Mouse (Mus musculus) embryo, embryonic 11 days (tissue): ENCODE results near the gene Alkbh7.
A peak's percentile ranks its signal among the peaks of the same experiment; 100 is the strongest.

ENCODE experiments used
- DNase-seq: peaks from one replicate; pipeline ENCODE4 v3.0.0-alpha.2; 2015

The Alkbh7 gene

DNA sequence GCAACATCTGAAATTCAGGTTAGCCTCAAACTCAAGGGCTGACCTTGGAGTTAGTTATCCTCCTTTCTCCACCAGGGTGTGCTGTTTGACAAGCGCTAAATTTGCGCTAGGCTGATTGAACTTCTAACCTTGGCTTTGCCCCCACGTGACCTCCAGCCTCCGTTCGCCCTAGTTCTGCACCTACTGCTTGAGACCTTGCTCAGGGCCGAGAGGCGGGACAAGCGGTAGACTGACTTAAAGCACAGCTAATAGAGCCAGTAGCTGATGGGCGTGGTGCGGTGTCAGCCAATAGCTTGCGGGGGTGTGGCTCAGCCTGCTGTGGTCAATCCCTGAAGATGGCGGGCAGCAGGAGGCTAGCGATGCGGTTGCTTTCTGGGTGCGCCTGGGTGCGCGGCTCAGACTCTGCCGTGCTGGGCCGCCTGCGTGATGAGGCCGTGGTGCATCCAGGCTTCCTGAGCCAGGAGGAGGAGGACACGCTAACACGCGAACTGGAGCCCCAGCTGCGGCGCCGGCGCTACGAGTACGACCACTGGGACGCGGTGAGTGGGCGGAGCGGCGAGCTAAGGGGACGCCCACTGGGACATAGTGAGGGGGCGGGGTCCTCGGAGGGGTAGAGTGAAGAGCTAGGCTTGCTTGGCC lies at the start of gene Alkbh7:
TSS of gene Alkbh7 (plus strand) at position 311 of the 639 bp plus-strand sequence.
- DNase-seq = peak; percentile 97

DNA sequence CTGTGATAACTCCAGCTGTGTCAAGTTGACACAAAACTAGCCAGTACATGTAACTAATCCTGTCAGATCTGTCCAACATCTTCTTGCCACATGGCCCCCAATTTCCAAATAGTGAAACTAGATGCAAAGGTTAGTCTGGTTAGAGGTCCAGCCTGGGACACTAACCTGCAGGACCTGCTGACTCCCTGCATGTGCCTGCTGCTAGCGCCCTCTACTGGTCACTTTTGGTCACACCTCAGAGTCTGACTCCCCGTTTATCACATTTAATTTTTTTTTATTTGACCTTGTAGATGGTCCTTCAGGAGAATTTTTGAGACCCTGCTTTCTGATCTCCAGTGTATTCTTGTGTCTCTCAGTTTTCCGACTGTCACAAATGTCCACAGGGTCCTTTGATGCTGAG lies 46.2 kb upstream of the Alkbh7 start:
- peak; percentile 57 for DNase-seq

DNA sequence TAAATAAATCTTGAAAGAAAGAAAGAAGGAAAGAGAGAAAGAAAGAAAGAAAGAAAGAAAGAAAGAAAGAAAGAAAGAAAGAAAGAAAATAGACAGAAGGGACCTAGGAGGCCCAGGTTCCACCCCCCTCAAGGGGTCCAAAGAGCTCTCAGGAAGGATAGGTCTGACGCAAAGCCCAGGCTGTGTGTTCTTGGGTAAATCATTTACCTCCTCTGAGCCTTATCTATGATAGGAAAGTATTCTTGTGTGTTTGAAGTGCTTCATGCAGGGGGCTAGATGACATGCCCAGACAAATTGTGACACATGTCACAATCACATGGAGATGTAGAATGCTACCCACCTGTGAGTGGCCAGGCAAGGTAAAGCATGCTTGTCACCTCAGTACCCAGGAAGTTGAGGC lies 44.5 kb upstream of the Alkbh7 start:
- no peak for DNase-seq

DNA sequence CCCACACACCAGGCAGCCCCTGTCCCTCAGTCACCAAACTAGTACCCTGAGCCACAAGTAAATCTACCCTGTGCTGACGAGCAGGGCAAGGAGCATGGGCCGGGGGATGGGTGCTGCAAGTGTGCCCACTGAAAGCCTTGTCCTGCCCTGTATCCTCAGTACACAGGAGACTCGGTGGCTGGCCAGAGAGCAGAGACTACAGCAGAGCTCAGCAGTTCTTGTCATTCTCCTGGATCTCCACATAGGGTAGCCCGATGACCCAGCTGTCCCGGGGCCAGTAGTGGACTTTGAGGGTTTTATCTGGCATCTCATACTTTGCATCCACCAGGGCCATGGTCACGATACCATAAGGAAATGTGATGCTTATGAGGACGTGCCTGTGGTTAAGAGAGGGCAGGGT lies 42.3 kb upstream of the Alkbh7 start:
- no peak for DNase-seq

DNA sequence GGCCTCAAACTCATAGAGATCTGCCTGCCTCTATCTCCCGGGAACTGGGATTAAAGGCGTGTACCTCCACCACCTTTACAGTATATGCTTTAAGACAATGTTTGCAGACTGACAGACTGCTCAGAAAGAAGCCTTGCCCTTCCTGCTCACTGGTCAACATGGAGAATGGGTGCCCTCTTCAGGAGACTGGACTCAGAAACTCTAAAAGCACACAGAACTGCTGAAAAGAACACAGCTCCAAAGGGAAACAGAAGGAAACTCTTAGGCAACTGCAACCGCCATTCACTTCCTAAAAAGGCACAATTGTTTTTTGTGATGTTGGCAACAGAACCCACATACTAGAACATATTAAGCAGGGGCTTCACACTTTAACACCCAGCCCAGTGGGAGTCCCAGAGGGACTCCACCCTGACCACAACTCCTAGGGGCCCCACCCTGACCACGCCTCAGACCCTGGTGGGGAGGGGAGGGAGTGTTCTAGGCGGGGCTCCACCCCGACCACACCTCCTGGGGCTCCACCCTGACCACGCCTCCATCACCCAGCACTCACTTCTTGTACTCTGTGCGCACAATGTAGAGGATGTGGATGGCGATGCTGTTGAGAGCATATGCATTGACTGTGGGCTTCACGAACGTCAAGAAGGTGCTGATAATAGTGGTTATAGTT lies 39.2 kb upstream of the Alkbh7 start:
- DNase-seq = peak; percentile 12

DNA sequence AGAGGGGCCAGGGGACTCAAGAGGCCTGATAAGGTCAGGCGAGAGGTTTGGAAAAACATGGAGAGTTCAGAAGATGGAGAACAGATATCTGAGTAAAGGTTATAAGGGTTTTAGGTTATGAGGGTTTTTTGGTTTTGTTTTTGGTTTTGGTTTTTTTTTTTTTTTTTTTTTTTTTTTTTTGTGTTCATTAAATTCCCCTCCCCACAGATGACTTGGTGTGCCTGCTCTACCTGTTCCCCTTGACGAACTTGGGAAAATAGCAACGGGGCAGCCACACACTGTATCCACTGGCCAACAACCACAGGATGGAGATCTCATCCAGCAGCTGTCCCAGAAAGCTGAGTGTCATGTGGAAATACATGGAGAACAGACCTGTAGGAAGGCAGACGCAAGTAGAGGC lies 38.5 kb upstream of the Alkbh7 start:
- DNase-seq = no peak

DNA sequence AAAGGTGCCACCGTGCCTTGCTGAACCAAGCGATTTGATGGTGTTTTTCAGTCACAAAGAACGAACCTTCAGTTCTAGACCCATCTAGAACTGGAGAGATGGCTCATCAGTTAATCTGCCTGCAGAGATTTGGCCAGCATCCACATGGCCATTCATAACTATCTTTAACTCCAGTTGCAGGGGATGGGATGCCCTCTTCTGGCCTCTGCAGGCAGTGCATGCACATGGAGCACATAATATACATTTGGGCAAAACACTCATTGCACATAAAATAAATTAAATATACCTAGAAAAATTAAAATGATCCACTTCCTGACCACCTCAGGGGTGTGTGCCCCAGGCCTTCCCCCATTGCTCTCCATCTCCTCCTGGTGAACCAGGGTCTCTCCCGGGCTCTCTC lies 35.3 kb upstream of the Alkbh7 start:
- no peak for DNase-seq

DNA sequence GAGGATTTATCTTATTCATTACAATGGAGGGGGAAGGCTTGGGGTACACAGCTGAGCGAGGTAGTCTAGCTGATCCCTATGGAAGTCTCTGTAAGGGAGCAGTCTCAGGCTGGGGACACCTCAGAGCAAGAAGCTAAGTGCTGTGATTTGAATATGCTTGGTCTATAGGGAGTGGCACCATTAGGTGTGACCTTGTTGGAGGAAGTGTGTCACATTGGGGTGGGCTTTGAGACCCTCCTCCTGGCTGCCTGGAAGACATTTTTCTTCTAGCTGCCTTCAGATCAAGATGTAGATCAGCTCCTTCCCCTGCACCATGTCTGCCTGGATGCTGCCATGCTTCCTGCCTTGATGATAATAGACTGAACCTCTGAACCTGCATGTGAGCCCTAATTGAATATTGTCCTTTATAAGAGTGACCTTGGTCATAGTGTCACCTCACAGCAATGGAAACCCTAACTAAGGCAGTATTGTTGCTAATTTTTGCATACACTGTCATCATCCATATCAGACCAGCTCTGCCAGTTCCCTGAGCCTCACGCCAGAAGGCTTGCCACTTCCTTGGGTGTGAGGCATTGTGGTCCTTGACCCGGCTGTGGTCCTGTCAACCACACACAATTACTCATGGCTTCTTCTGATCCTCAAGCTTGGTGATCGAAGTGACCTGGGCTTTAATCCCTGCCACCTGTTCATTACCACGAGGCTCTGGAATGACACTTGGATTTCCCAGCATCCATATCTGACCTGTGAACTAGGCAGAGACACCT lies 34.3 kb upstream of the Alkbh7 start:
- no peak for DNase-seq

DNA sequence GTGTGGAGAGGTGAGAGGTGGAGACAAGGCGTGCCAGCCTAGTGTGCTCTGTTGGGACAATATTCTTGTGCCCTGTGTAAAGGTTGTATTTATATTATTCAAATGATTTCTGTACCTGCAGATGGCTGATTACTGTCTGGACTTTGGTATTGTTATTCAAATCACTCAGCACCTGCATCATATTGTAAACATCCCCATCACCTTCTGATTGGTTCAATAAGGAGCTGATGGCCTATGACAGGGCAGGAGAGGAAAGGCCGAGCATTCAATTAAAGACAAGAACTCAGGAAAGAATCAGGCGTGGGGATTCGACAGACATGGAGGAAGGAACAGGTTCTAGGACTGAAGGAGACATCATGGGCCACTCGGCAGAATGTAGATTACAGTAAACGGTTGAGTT lies 33.5 kb upstream of the Alkbh7 start:
- no peak for DNase-seq

DNA sequence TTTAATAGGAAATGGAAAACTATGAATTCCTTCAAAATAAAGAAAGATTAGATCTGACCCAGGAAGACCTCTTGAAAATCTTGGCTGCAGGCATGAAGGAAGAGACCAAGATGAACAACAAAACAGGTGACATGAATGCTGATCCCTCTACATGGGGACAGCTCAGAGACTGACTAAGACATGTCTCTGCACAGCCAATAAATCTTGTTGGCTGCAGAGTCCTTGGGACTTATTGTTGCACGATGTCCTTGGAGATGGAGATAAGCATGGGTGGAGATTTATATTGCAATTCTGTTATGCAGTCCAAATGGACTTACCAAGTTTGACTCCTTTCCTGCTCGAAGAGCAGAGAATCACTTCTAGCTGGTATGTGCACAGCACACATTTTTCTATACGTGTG lies 27.8 kb upstream of the Alkbh7 start:
- DNase-seq = no peak

DNA sequence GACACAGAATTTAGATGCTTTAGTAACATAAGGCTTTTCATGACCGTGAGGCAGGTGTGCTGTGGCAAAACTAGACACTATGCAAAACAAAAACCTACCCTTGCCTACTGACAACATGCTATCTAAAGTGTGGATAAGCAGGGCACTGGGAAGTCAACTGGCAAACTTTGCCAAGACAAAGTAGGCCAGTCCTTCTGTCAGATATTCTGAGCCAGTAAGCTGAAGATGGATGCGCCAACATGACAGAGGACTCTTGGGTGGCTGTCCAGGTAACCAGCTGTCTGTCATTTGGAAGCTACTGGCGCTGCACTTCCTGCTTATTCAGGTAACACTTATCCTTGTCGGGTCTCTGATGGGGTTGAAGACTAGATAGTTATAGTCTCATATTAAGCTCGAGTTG lies 27.1 kb upstream of the Alkbh7 start:
- no peak for DNase-seq

DNA sequence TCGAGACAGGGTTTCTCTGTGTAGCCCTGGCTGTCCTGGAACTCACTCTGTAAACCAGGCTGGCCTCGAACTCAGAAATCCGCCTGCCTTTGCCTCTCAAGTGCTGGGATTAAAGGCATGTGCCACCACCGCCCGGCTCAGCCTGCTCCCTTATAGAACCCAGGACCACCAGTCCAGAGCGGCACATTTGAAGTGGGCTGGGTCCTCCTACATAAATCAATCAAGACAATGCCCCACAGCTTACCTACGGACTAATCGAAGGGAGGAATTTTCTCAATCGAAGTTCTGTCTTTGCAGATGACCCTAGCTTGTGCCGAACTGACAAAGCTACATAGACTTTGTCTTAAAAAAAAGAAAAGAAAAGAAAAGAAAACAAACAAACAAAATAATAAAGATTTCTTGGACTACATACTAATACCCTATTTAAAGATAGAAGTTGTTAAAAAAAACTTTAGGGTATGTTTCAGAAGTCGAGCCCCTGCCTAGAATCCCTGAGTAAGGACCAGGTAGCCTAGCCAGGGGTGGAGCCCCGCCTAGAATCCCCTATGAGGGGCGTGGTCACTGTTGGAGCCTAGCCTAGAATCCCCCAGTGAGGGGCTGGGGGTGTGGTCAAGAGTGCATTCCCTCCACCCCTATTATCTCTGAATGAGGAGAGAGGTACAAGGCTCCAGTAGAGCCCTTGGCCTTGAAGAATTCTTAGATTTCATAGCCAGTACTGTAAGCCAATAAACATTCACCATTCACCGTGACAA lies 23.0 kb upstream of the Alkbh7 start:
- DNase-seq = peak; percentile 14

DNA sequence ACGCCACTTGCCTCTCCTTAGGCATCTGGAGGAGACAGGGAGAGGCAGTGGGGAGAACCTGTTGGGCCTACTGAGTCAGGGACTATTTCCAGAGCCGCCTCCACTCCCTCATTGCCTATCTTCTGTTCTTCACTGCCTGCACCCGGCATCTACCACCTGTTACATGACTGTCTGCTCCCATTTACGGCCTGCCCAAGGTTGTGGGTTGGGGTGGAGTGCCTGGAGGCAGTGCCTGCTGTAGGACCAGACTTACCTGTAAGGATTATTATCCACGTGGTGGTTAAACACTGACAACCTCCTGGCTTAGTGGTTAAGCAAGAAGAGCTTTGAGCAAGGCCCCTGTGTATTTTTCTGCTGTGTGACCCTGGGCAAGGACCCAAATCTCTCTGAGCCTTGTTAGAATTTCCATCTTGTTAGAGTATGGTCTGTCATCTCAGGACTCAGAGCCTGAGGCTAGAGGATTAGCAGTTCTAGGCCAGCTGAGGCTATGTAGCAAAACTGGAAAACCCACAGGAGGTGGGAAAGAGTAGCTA lies 22.4 kb upstream of the Alkbh7 start:
- no peak for DNase-seq

DNA sequence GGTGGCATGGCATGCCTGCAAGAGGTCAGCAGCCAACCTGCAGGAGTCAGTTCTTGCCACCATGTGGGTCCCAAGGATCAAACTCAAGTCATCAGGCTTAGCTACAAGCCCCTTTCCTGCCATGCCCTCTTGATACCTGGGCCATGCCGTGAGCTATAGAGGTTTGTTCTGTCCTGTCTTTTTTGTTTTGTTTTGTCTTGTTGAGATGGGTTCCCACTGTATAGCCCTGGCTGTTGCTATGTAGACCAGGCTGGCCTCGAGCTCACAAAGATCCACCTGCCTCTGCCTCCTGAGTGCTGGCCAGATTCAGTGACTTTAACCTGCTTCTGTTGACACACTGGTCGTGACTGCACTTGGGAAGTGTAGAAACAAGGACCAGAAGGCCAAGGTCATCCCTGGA lies 21.7 kb upstream of the Alkbh7 start:
- DNase-seq = no peak

DNA sequence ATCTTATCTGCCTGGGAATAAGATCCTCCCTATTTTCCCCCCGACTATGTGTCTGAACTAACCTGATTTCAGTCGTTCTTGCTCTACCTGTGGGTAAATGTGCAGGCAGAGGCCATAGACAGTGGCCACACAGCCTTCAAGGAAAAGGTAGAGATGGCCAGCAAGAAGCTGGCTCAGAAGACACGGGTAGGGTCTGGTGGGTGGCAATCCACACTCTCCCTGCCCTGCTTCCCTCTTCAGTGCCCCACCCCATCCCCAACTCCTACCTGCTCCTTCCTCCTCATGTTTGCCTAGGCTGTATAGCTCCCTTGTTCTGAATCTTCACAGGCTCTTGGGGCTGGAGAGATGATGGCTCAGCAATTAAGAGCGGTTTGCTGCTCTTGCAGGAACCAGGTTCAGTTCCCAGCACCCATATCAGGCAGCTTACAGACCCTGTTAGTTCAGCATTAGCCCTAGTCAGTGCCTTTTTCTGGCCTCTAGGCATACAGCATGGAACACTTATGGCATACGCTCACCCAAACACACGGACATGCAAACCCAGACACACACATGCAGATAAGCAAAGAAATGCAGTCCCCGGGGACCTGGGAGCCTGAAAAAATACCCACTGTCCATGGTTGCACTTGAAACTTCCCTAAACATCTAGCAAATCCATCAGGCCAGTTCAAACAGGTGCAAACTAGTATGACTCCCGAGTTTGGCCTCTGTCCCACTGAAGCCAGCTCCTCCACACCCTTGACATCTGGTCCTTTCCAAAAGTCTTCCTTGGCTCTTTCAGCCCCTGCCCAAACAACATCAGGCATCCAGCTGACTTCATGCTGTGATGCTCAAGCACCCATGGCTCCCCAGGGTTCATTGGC lies 20.4 kb upstream of the Alkbh7 start:
- DNase-seq = no peak

DNA sequence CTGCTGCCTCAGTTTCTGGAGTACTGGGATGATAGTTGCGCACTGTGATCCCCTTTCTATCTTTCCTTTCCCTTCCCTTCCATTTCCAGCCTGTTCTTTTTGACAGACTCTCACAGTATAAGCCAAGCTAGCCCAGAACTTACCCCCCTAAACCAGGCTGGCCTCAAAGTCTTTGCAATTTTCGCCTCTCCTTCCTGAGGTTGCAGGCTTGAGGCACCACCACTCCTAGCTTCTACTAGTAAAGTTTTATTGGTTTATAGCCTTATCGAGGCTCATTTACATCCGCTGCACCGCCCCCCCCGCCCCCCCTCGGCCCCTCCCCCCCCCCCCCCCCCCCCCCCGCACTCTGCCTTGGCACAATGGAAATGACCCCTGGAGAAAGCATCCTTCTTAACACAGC lies 17.6 kb upstream of the Alkbh7 start:
- no peak for DNase-seq

DNA sequence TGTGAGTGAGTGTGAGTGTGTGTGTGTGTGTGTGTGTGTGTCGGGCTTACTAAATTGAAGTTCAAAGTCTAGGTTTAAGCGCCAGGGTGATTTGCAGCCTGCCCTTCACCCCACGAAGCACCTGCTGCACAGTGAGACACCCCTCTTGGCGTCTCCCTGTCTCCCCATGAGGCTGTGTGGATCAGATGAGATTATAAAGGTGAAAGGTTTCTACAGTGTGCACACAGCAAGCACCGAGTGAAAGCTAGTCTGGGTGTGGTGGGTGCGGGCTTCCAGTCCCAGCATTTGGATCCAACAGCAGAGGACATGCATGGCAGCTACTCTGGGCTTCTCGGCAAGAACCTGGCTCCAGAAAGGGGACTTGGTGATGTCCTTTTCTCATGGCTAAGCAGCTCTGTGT lies 16.1 kb upstream of the Alkbh7 start:
- no peak for DNase-seq

DNA sequence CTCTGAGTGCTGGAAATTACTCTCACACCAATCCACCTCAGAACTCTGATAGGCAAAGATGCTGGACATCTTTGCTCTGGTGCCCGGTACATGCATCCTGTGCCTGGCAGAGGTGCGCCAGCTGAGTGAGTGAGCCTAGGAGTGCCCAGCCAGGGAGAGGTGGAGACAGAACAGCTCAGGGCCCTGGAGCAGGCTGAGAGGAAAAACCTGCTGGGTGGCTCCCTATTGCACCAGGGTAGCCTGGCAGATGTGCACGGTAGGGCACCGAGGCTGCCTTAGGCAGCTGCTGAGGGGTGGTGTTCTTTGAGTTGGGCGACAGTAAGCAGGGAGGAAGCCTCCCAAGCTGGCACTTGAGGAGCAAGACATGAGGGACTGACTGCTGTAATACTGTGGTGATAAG lies 15.1 kb upstream of the Alkbh7 start, which contains the start of gene Acer1:
TSS of gene Acer1 (minus strand) at position 114 of the 400 bp plus-strand sequence.
- no peak for DNase-seq

DNA sequence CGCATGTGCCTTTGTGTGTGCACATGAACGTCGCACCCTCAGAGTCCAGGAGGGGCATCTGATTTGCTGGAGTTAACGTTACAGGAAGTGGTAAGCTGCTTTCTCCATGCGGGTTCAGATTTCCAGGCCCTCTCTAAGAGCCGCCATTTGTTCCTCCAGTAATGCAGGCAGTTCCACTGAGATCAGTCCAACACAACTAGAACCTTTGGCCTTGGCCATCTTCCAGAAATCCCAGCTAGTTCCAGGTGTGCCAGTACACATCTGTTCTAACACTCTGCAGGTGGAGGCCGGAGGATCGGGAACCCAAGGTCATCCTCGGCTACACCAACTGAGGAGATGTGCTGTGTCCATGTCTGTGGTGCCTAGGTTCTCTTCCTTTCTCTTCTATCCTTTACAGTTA lies 12.3 kb upstream of the Alkbh7 start:
- DNase-seq = no peak

DNA sequence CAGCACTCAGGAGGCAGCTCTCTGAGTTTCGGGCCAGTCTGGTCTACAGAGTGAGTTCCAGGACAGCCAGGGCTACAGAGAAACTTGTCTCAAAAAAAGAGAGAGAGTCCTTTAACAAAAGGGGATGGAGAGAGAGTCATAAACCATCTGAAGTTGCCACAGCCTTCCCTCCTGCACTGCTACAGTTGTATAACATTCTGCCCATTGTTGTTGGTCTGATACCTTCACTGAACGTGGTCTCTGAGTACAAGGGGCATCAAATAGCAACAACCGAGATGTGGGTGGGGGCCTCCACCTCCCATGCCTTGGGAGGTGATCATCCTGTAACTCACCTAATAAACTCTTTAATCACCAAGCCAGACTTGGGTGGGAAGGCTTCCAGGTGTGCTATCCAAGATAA lies 11.5 kb upstream of the Alkbh7 start:
- DNase-seq = no peak

DNA sequence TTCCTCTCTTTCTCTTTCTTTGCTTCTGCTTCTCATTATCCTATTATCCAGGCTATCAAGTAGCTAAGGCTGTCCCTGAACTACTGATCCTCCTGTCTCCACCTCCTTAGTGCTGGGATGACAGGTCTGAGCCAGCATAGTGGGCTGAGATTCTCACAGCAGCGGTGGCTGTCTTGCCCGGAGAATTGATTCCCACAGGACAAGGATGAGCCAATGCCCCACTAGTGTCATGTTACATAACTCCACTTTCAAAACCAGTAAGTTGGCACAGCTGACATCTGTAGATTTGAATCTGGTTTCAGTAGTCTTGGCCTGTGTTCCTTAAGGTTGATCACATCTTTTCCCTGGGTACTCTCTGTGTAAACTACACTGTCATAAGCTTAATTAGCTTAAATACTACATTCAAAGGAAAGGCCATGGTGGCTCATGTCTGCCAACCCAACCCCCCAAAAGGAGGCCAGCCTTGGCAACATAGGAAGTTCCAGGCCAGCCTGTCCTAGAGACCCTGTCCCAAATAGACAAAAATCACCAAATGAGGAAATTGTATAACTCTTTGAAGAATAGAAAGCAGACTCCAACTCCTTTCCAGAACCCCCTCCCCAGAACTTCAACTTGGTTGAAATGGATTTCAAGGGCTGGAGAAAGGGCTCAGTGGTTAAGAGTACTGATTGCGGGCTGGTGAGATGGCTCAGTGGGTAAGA lies 10.9 kb upstream of the Alkbh7 start:
- DNase-seq = no peak

DNA sequence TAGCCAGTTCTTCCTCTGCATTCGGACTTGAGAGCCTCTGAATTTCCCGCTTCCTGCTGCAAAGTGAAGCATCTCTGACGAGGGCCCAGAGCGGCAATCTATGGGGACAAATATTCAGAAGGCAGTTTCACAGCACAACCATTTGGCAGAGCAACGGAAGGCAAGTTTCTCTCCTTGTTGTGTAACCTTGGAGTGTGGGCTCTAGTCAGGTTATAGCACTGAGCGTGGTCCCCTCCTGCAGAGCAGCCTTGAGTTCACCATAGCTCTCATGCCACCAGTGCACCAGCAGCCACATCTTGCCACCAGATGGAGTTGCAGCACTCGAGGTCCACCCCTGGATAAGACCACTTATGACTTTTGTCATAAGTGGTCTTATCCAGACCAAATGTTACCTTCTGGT lies 8.7 kb upstream of the Alkbh7 start:
- no peak for DNase-seq
